Mouse (Mus musculus): ENCODE measurements at regions not wholly inside any gene's neighbourhood (a gene's known extent, or its start where the extent isn't known, plus 50 kb on each side); places are given as distances from the start of the nearest gene placed in this dataset.
A peak's percentile ranks its signal among the peaks of the same experiment; 100 is the strongest.

- Histone ChIP-seq H3K4me1 (ENCODE audit: control insufficient read depth, insufficient read depth, low read length) (no peaks in the 10 kb centered on the region), H3K4me3 (ENCODE audit: insufficient read depth, low read length) (no peak overlapping the region), H3K27ac (ENCODE audit: insufficient read depth, low read length) (no peak overlapping the region)
- TF ChIP-seq CTCF (IDR thresholded peaks at IDR 0.05; ENCODE audit: borderline replicate concordance, insufficient read depth, low read length): no peak
- no peak for TF ChIP-seq POLR2A (IDR thresholded peaks at IDR 0.05; ENCODE audit: low read depth, low read length)
Observed at GRCm38 (mm10) chr9:50425866-50426495, 68.3 kb upstream of the Plet1 start.

- no peaks in the 10 kb centered on the region for H3K4me1 ChIP-seq (ENCODE audit: control insufficient read depth, insufficient read depth, low read length)
- no peak overlapping the region for H3K27ac ChIP-seq (ENCODE audit: insufficient read depth, low read length)
- no peak overlapping the region for H3K4me3 ChIP-seq (ENCODE audit: insufficient read depth, low read length)
- TF ChIP-seq POLR2A (IDR thresholded peaks at IDR 0.05; ENCODE audit: low read depth, low read length): no peak
- no peak for TF ChIP-seq CTCF (IDR thresholded peaks at IDR 0.05; ENCODE audit: borderline replicate concordance, insufficient read depth, low read length)
Observed at GRCm38 (mm10) chr9:50430147-50430546, 64.2 kb upstream of the Plet1 start.

GRCm38 (mm10) chr9:50433525-50433924, 60.8 kb upstream of the Plet1 start:
- TF ChIP-seq POLR2A (IDR thresholded peaks at IDR 0.05; ENCODE audit: low read depth, low read length) (no peak), CTCF (IDR thresholded peaks at IDR 0.05; ENCODE audit: borderline replicate concordance, insufficient read depth, low read length) (no peak)
- H3K4me1 ChIP-seq (ENCODE audit: control insufficient read depth, insufficient read depth, low read length): no peaks in the 10 kb centered on the region
- H3K27ac ChIP-seq (ENCODE audit: insufficient read depth, low read length): no peak overlapping the region
- no peak overlapping the region for H3K4me3 ChIP-seq (ENCODE audit: insufficient read depth, low read length)

- Histone ChIP-seq H3K27ac (ENCODE audit: insufficient read depth, low read length) (no peak overlapping the region), H3K4me3 (ENCODE audit: insufficient read depth, low read length) (no peak overlapping the region)
- no peak for TF ChIP-seq POLR2A (IDR thresholded peaks at IDR 0.05; ENCODE audit: low read depth, low read length)
- no peak for TF ChIP-seq CTCF (IDR thresholded peaks at IDR 0.05; ENCODE audit: borderline replicate concordance, insufficient read depth, low read length)
Observed at GRCm38 (mm10) chr9:50433978-50434377, 60.3 kb upstream of the Plet1 start.

GRCm38 (mm10) chr9:50437830-50438722, 56.2 kb upstream of the Plet1 start:
- Histone ChIP-seq H3K4me3 (ENCODE audit: insufficient read depth, low read length) (peak overlapping the region; percentile 25; the same call in 1 of the 2 replicates), H3K4me1 (ENCODE audit: control insufficient read depth, insufficient read depth, low read length) (peaks cover 4% of the 10 kb centered on the region; the same call in 1 of the 2 replicates), H3K27ac (ENCODE audit: insufficient read depth, low read length) (no peak overlapping the region)
- TF ChIP-seq POLR2A (IDR thresholded peaks at IDR 0.05; ENCODE audit: low read depth, low read length) (no peak), CTCF (IDR thresholded peaks at IDR 0.05; ENCODE audit: borderline replicate concordance, insufficient read depth, low read length) (peak; percentile 79)

More at GRCm38 (mm10) chr9:50433978-50434377, 60.3 kb upstream of the Plet1 start:
- H3K4me1 ChIP-seq (ENCODE audit: control insufficient read depth, insufficient read depth, low read length): no peaks in the 10 kb centered on the region

- Histone ChIP-seq H3K4me1 (ENCODE audit: control insufficient read depth, insufficient read depth, low read length) (peaks cover 4% of the 10 kb centered on the region; the same call in 1 of the 2 replicates), H3K4me3 (ENCODE audit: insufficient read depth, low read length) (no peak overlapping the region), H3K27ac (ENCODE audit: insufficient read depth, low read length) (no peak overlapping the region)
- TF ChIP-seq CTCF (IDR thresholded peaks at IDR 0.05; ENCODE audit: borderline replicate concordance, insufficient read depth, low read length) (no peak), POLR2A (IDR thresholded peaks at IDR 0.05; ENCODE audit: low read depth, low read length) (no peak)
Observed at GRCm38 (mm10) chr9:50438738-50439137, 55.6 kb upstream of the Plet1 start.

GRCm38 (mm10) chr9:50440222-50440621, 54.1 kb upstream of the Plet1 start:
- no peak for TF ChIP-seq CTCF (IDR thresholded peaks at IDR 0.05; ENCODE audit: borderline replicate concordance, insufficient read depth, low read length)
- no peak for TF ChIP-seq POLR2A (IDR thresholded peaks at IDR 0.05; ENCODE audit: low read depth, low read length)
- H3K4me3 ChIP-seq (ENCODE audit: insufficient read depth, low read length): no peak overlapping the region
- peaks cover 4% of the 10 kb centered on the region; the same call in 1 of the 2 replicates for H3K4me1 ChIP-seq (ENCODE audit: control insufficient read depth, insufficient read depth, low read length)
- H3K27ac ChIP-seq (ENCODE audit: insufficient read depth, low read length): no peak overlapping the region

GRCm38 (mm10) chr9:50440689-50441088, 53.6 kb upstream of the Plet1 start:
- Histone ChIP-seq H3K4me1 (ENCODE audit: control insufficient read depth, insufficient read depth, low read length) (peaks cover 4% of the 10 kb centered on the region; the same call in 1 of the 2 replicates), H3K27ac (ENCODE audit: insufficient read depth, low read length) (no peak overlapping the region), H3K4me3 (ENCODE audit: insufficient read depth, low read length) (no peak overlapping the region)
- TF ChIP-seq CTCF (IDR thresholded peaks at IDR 0.05; ENCODE audit: borderline replicate concordance, insufficient read depth, low read length) (no peak), POLR2A (IDR thresholded peaks at IDR 0.05; ENCODE audit: low read depth, low read length) (no peak)

- Histone ChIP-seq H3K4me3 (ENCODE audit: insufficient read depth, low read length) (no peak overlapping the region), H3K4me1 (ENCODE audit: control insufficient read depth, insufficient read depth, low read length) (peaks cover 4% of the 10 kb centered on the region; the same call in 1 of the 2 replicates), H3K27ac (ENCODE audit: insufficient read depth, low read length) (no peak overlapping the region)
- no peak for TF ChIP-seq POLR2A (IDR thresholded peaks at IDR 0.05; ENCODE audit: low read depth, low read length)
- peak; percentile 32; the same call in 1 of the 2 replicates for TF ChIP-seq CTCF (IDR thresholded peaks at IDR 0.05; ENCODE audit: borderline replicate concordance, insufficient read depth, low read length)
Observed at GRCm38 (mm10) chr9:50443708-50444463, 50.4 kb upstream of the Plet1 start.
